Mouse (Mus musculus) kidney, adult 2 months (tissue): Measurements from ENCODE around the gene Telo2. TPM values are rescaled to one million over a fixed set of nuclear protein-coding genes. Genes with fewer than 3 reads are reported as not detected.
A peak's percentile ranks its signal among the peaks of the same experiment; 100 is the strongest.

Source experiments
- DNase-seq: peaks from one replicate; pipeline ENCODE4 v3.0.0; 2021
- H3K27ac ChIP-seq: fragments of 200-500 bp; 2 replicates; pipeline ENCODE4 v1.5.1; 2012; ENCODE audit warnings: low read depth, low read length, control low read depth, inconsistent platforms; ENCODE audit not compliant: insufficient read depth
- H3K27me3 ChIP-seq: fragments of 200-500 bp; replicated peaks from 2 replicates; pipeline ENCODE4 v1.6.1; 2012; ENCODE audit warnings: mild to moderate bottlenecking, moderate library complexity, low read length, inconsistent platforms; ENCODE audit not compliant: control insufficient read depth, insufficient read depth
- H3K36me3 ChIP-seq: fragments of 200-500 bp; 2 replicates; pipeline ENCODE4 v1.6.1; 2012; ENCODE audit warnings: mild to moderate bottlenecking, moderate library complexity, low read length, inconsistent platforms; ENCODE audit not compliant: control insufficient read depth, insufficient read depth
- H3K4me1 ChIP-seq: fragments of 200-500 bp; 2 replicates; pipeline ENCODE4 v1.6.1; 2011; ENCODE audit warnings: low read length; ENCODE audit not compliant: control insufficient read depth, insufficient read depth
- H3K4me3 ChIP-seq: fragments of 200-500 bp; 2 replicates; pipeline ENCODE4 v1.5.1; 2011; ENCODE audit warnings: mild to moderate bottlenecking, low read depth, low read length, control low read depth; ENCODE audit not compliant: insufficient read depth
- CTCF ChIP-seq: fragments of 200-500 bp; conservative IDR thresholded peaks from 2 replicates; pipeline ENCODE4 v1.5.1; 2011; ENCODE audit warnings: low read depth, mild to moderate bottlenecking, control low read depth, low read length, moderate library complexity, mixed read lengths; ENCODE audit not compliant: insufficient read depth, insufficient read length
- POLR2A ChIP-seq: fragments of 200-500 bp; IDR thresholded peaks from one replicate; pipeline ENCODE4 v1.6.1; 2011; ENCODE audit warnings: low read depth, low read length, control low read depth
- WGBS: fragments of 180-500 bp; shearing (Covaris S2); methylation state at CpG from one replicate; pipeline ENCODE4 v1.1.7; 2018; 5-methylcytosine and 5-hydroxymethylcytosine counted together
- polyA plus RNA-seq: library from polyadenylated mRNA; depleted of rRNA; stranded (reverse); fragments of >200 nt; gene quantifications from 2 replicates; pipeline ENCODE4 v1.2.3, GENCODE M21; 2012

The Telo2 gene
- polyA plus RNA-seq, 1 experiment, result 11.6 TPM

GRCm38 (mm10) chr17:25076906-25077305 lies 38.9 kb downstream of the Telo2 start:
- TF ChIP-seq CTCF (no peak), POLR2A (no peak)
- 0 out of 2 replicates have a peak, but pooled peaks cover 5% of the 10 kb centered on the region for H3K4me1 ChIP-seq

GRCm38 (mm10) chr17:25068690-25069089 lies 47.1 kb downstream of the Telo2 start:
- TF ChIP-seq POLR2A, result no peak
- no peak for TF ChIP-seq CTCF
- no peaks in the 10 kb centered on the region for H3K27me3 ChIP-seq
- 56% methylated on average over 2 of the region's 2 CpGs for WGBS
- no peaks in the 10 kb centered on the region for H3K36me3 ChIP-seq
- DNase-seq, result peak; percentile 65
- peaks cover 5% of the 10 kb centered on the region; the same call in 1 of the 2 replicates for H3K4me1 ChIP-seq
- peak overlapping the region; percentile 75 for H3K27ac ChIP-seq
- no peak overlapping the region for H3K4me3 ChIP-seq

More at GRCm38 (mm10) chr17:25076906-25077305, 38.9 kb downstream of the Telo2 start:
- H3K27me3 ChIP-seq, result no peaks in the 10 kb centered on the region
- 67% methylated on average over 4 of the region's 4 CpGs for WGBS
- 0 out of 2 replicates have a peak overlapping the region, but pooled peaks have one; percentile 12 for H3K27ac ChIP-seq
- no peaks in the 10 kb centered on the region for H3K36me3 ChIP-seq
- no peak for DNase-seq
- H3K4me3 ChIP-seq, result peak overlapping the region; percentile 25; the same call in 1 of the 2 replicates

- no peak for TF ChIP-seq POLR2A
- TF ChIP-seq CTCF, result no peak
Measured at GRCm38 (mm10) chr17:25067442-25067851, 48.3 kb downstream of the Telo2 start.

GRCm38 (mm10) chr17:25066595-25066994 lies 49.2 kb downstream of the Telo2 start:
- peak overlapping the region; percentile 79 for H3K27ac ChIP-seq
- 70% methylated on average over 7 of the region's 7 CpGs for WGBS
- H3K4me3 ChIP-seq, result no peak overlapping the region
- peak; percentile 59 for DNase-seq
- no peak for TF ChIP-seq CTCF
- TF ChIP-seq POLR2A, result no peak
- no peaks in the 10 kb centered on the region for H3K27me3 ChIP-seq
- H3K4me1 ChIP-seq, result peaks cover 5% of the 10 kb centered on the region; the same call in 1 of the 2 replicates
- H3K36me3 ChIP-seq, result no peaks in the 10 kb centered on the region

More at GRCm38 (mm10) chr17:25067442-25067851, 48.3 kb downstream of the Telo2 start:
- no peaks in the 10 kb centered on the region for H3K36me3 ChIP-seq
- peak overlapping the region; percentile 79 for H3K27ac ChIP-seq
- DNase-seq, result peak; percentile 91
- H3K27me3 ChIP-seq, result no peaks in the 10 kb centered on the region
- 67% methylated on average over 8 of the region's 8 CpGs for WGBS
- no peak overlapping the region for H3K4me3 ChIP-seq
- H3K4me1 ChIP-seq, result peaks cover 5% of the 10 kb centered on the region; the same call in 1 of the 2 replicates

GRCm38 (mm10) chr17:25065189-25065588 lies 50.6 kb downstream of the Telo2 start:
- TF ChIP-seq CTCF (no peak), POLR2A (no peak)
- DNase-seq, result peak; percentile 72
- H3K4me3 ChIP-seq, result no peak overlapping the region
- H3K36me3 ChIP-seq, result no peaks in the 10 kb centered on the region
- peaks cover 5% of the 10 kb centered on the region; the same call in 1 of the 2 replicates for H3K4me1 ChIP-seq
- H3K27ac ChIP-seq, result peak overlapping the region; percentile 34
- 33% methylated on average over 3 of the region's 3 CpGs for WGBS
- H3K27me3 ChIP-seq, result no peaks in the 10 kb centered on the region

GRCm38 (mm10) chr17:25064351-25064750 lies 51.4 kb downstream of the Telo2 start:
- Histone ChIP-seq H3K36me3 (no peaks in the 10 kb centered on the region), H3K4me1 (peaks cover 5% of the 10 kb centered on the region; the same call in 1 of the 2 replicates), H3K27me3 (no peaks in the 10 kb centered on the region), H3K27ac (peak overlapping the region; percentile 71), H3K4me3 (no peak overlapping the region)
- TF ChIP-seq POLR2A (no peak), CTCF (no peak)
- 59% methylated on average over 9 of the region's 9 CpGs for WGBS
- peak; percentile 88 for DNase-seq

GRCm38 (mm10) chr17:25063872-25064271 lies 51.9 kb downstream of the Telo2 start:
- peak overlapping the region; percentile 71 for H3K27ac ChIP-seq
- DNase-seq, result no peak
- 70% methylated on average over 12 of the region's 12 CpGs for WGBS

More at GRCm38 (mm10) chr17:25063872-25064271, 51.9 kb downstream of the Telo2 start:
- Histone ChIP-seq H3K27me3 (no peaks in the 10 kb centered on the region), H3K36me3 (no peaks in the 10 kb centered on the region), H3K4me1 (peaks cover 5% of the 10 kb centered on the region; the same call in 1 of the 2 replicates), H3K4me3 (no peak overlapping the region)
- TF ChIP-seq POLR2A, result no peak
- no peak for TF ChIP-seq CTCF
